Mouse (Mus musculus) heart, adult 2 months (tissue): Measurements from ENCODE around the gene Trappc3.

Experiments used
- CTCF ChIP-seq: fragments of 200-600 bp; IDR thresholded peaks from 2 replicates; pipeline ENCODE4 v1.8.1; 2022; ENCODE audit warnings: antibody characterized with exemption, mild to moderate bottlenecking, moderate library complexity
- EP300 ChIP-seq: fragments of 200-500 bp; IDR thresholded peaks from 2 replicates; pipeline ENCODE4 v1.6.1; 2011; ENCODE audit warnings: low read depth, low read length, control low read depth; ENCODE audit not compliant: insufficient read depth
- POLR2A ChIP-seq: fragments of 200-500 bp; IDR thresholded peaks from 2 replicates; pipeline ENCODE4 v1.6.1; 2011; ENCODE audit warnings: mild to moderate bottlenecking, low read depth, low read length, control low read depth; ENCODE audit not compliant: insufficient read depth

GRCm38 (mm10) chr4:126217771-126218170 is 44.4 kb upstream of the Trappc3 start:
- TF ChIP-seq POLR2A, result no peak
- no peak for TF ChIP-seq CTCF
- no peak for TF ChIP-seq EP300
